Mouse (Mus musculus) kidney, adult 18-20 months (tissue): Measurements from ENCODE around the gene Gpr87.
A peak's percentile ranks its signal among the peaks of the same experiment; 100 is the strongest.

Source experiments
- DNase-seq: peaks from one replicate; pipeline ENCODE4 v3.0.0; 2021

The Gpr87 gene

DNA sequence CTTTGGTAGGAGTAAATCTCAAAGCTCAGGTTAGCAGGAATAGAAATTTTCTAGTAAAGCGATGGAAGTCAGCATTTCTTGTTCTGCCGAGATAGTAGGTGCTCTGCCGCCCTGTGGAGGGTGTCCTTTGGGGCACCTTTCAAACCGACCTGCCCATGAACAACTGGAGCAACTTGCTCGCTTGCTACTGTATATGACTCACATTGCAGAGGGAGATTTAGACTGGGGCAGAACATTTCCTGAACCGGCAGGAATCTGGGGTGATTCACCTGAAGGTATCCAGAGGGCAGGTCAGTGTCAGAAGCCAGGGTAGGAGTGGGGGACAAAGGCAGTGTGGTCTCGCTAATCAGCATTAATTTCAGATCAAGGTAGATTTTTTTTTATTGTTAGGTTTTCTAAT is at the start of gene Gpr87:
Gene Gpr87, minus strand, starts transcription at position 167 of the 400 bp plus-strand sequence.
- DNase-seq: no peak

GRCm38 (mm10) chr3:59243384-59243783 is 48.5 kb upstream of the Gpr87 start:
- DNase-seq: no peak

DNA sequence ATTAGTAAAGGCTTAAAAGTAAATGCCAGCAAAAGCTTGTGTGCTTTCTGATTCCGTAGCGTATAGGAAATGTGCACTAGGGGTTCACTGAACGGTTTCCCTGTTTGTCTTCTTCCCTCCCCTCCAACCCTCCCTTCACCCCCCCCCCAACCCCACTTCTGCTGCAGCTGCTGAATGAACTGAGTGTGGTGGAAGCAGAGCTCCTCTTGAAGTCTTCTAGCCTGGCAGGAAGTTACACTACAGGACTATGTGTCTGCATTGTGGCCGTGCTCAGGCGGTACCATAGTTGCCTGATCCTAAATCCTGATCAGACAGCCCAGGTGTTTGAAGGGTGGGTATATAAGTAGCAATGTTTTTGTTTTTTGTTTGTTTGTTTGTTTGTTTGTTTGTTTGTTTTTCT is 40.0 kb upstream of the Gpr87 start:
- no peak for DNase-seq

DNA sequence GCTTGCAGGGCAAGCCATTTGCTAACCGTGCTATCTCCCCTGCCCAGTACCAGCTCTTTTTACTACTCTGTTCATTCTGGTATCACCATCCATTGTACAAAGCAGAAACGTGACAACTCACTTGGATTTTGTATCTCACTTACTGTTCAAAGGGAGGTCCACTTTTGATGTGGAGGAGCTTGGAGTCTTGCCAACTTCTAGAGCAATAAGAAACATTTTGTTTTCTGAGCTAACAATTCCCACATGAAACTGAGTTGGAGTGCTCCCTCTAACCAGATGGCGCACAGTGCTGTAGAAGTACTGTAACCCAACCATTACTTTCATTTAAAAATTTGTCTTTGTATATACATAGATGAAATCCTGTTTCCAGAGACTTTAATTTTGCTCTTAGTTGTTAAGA is 36.0 kb upstream of the Gpr87 start:
- DNase-seq: no peak

DNA sequence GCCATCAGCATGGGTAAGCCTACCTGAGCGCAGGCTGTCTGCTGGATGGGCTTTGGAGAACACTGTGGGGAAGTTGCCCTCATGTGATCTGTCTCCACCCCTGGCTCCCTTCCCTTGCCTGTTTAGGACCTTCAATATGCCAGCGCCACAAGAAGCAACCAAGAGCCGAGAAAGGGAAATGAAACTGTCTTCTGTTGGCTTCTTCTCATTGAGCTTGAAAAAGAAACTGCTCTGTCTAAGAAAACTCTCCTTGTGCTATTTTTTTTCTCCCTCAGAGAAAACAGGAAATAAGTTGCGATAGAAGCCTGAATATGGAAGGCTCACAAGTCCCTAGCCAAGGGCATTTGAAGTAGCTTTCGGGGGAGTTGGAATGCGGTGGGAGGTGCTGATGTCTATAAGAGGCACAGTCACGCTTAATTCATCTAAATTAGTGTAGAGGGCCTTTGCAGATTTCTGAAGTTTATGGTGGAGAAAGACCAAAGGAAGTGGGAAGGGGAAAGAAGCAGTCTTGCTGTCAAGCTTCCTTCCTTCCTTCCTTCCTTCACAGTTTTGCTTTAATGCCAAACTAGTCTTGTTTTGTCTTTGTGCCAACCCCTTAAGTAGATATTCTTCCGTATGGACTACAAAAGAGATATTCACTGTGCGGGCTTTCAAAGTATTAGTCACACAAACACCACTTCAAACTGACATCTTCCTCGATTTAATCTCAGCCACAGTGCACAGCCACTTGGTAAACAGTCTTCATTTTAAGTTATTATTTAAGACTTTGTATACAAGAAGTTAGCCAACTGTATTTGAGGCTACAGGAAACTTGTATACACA is 34.0 kb upstream of the Gpr87 start:
- DNase-seq: peak; percentile 11

- DNase-seq: no peak
Observed at GRCm38 (mm10) chr3:59227696-59228095, 32.8 kb upstream of the Gpr87 start.

DNA sequence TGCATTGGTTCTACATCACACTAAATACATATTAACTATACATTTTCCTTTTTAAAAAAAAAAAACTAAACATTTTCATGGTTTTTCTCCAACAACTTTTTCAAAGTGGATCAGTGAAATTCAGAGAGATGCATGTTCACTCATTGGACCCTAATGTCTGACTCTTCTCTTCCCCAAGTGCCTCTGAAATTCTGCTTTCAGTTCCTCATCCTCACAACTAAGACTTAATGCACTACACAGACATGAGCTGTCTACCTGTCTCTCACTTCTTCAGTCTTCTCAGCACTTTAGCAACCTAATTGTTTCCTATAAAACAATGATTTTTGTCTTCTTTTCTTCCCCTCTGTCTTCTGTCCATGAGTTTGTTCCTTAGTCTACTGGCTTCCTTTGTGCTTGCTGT is 30.5 kb upstream of the Gpr87 start:
- no peak for DNase-seq

GRCm38 (mm10) chr3:59222303-59222702 is 27.4 kb upstream of the Gpr87 start:
- DNase-seq: no peak

GRCm38 (mm10) chr3:59219326-59219725 is 24.4 kb upstream of the Gpr87 start:
- no peak for DNase-seq

DNA sequence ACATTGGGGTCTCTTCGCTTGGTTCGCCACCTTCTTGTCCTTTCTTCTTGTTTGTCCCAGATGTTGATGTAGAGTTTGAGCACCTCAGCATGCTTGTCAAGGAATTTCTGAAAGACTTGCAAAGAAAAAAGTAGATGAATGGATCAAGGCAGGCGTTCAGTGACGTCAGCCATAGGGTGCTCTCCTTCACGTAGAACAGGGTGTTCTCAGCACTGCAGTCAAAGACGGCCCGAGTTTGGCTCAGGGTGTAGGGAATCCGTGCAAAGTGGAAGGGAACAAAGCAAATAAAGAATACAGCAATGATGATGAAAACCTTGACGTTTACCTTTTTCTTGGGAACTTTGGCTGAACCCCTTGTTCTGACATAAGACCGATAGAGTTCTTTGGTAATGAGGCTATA is 22.3 kb upstream of the Gpr87 start:
- no peak for DNase-seq

DNA sequence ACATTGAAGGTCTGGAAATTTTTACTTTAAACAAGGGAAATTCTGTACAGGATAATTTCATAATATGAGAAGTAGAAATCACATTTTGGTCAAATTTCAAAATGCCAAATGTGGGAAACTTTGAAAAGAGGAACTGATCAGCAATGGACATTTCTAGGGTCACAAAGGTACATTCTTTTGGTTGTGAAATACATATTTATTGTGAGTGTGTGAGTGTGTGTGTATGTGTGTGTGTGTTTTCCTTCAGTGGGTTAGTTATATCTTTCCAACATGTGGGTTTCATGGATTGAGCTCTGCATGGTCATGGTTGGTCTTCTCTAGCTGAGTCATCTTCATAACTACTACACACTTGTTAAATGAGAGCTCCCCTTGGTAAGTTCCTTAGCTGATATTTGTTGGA is 17.5 kb upstream of the Gpr87 start:
- no peak for DNase-seq

DNA sequence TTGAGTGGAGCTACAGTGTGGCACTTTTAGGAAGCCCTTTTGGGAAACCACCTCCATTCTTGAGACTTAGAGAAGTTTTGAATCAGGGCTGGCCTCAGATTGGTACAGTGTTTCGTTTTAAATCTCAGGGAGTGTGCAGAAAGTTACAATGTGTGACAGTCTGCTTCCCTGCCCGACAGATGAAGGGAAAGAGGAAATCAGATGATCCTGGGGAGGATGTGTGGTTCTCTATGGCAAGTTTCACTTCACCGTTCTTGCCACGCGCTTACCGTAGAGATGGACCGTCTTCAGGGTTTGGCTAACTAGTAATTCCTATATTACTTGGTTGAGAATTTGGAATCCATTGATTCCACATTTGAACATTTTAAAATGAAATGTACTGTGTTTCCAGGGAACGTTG is 16.9 kb upstream of the Gpr87 start:
- DNase-seq: no peak

- DNase-seq: no peak
Observed at GRCm38 (mm10) chr3:59210727-59211126, 15.8 kb upstream of the Gpr87 start, which contains the start of gene P2ry13. P2ry13 (minus strand) TSS chr3:59210882.

DNA sequence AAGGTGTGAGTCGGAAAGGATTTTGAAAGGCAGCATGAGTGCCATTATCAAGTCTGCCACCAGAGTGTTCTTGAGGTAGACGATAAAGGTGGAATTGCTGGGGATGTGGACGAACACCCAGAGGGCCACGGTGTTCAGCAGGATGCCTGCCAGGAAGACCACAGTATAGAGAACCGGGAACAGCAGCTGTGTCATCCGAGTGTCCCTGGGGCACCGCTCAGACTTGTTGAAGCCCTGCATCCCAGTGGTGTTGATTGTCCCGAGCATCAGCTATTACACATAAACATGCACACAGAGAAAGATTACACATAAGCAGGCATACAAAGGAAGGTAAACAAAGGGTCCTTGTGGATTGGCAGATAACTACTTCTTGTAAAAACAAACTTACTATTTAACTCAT is 15.2 kb upstream of the Gpr87 start:
- no peak for DNase-seq

GRCm38 (mm10) chr3:59208650-59209548 is 14.0 kb upstream of the Gpr87 start:
- peak; percentile 4 for DNase-seq

GRCm38 (mm10) chr3:59205941-59206340 is 11.0 kb upstream of the Gpr87 start:
- DNase-seq: no peak

DNA sequence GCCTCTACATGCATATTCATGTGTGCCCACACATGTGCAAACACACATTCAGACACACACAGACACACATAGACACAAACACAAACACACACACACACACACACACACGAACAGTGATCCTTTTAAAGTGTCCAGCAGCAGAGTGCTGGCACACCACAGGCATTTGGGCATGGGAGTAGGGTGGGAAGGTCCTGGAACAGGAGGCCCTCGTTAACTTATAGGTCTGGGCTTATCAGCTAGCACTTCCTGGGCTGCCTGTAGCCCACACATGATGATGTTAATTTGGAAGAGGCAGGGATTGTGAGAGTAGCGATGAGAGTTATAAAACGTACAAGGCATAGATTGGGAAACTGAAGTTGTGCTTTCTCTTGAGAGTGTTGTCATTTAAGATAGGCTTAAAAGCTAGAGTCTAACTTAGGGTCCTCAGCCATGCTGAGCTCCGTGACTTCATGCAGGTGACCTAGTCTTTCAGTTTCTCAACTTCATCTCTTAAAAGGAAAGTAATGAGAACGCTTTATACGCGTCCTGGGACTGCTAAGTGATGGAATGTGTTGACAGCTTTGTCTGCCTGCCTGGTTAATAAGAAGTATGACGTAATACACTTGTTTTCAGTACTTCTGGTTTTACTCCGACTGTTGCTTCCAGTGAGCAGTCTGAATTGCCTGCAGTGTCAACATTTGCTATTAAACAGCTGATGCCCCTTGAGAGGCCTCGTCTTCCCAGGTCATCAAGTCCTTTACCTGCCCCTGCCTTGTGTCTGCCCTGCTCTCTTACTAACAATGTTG is 10.0 kb upstream of the Gpr87 start:
- DNase-seq: no peak

DNA sequence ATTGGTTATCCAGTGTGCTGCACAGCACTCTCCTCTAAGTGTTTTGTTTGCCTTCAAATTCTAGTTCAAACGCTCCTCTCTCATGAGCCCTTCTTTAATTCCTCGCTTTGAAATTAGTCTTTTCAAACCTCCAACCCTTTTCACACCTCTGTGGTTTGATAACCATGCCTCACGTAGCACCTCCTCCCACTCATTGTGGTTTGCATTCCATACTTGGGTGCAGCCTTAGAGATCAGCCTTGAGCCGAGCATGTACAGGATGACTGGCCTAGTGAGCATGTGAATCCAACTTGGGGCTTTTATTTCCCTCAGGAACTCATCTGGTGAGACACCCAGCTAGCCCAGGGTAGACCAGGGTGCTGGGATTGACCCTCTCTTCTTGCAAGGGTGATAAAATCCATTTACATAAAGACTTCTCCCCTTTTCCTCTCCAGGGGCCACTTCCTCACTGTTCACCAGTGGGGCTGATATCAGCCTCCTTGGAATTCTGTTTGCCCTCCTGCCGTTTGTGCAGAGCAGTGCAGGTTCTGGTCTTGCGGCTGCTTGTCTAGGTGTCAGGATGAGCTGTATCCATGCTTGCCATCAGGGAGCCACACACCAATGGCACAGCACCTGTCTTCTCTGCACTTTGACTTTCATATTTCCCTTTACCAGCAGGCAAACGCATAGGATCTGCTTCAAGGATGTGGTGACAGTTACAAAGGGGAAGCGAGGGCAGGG is 9.1 kb upstream of the Gpr87 start:
- no peak for DNase-seq

DNA sequence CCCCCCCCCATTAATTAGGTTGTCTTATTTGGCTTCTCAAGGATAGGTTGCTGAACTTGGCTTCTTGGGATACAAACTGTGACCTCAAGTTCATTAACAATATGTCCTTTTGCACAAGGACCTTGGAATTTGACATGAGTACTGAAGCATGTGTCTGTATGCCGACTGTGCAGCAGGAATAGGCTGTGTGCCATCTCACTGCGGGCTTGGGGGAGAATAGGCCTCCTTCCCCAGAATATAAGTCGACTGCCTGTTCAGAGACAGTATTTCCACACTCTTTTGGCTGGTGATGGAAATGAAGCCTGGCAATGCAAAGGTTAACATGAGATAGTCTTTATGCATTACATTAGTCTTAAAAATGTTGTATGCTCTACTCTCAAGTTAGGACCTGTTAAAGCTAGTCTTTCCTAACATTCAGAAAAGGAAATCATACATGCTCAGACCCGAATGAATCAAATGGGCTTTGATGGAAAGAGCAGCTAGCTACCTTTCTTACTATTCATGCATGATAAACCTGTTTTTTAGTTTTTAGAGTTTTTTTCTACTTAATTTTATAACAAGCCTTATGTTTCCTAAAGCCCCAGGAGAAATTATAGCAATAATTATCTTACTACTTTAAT is 2.5 kb upstream of the Gpr87 start:
- no peak for DNase-seq

- no peak for DNase-seq
Observed at GRCm38 (mm10) chr3:59194099-59194498, 805 bp downstream of the Gpr87 start.

GRCm38 (mm10) chr3:59191674-59192073 is 3.2 kb downstream of the Gpr87 start:
- no peak for DNase-seq

DNA sequence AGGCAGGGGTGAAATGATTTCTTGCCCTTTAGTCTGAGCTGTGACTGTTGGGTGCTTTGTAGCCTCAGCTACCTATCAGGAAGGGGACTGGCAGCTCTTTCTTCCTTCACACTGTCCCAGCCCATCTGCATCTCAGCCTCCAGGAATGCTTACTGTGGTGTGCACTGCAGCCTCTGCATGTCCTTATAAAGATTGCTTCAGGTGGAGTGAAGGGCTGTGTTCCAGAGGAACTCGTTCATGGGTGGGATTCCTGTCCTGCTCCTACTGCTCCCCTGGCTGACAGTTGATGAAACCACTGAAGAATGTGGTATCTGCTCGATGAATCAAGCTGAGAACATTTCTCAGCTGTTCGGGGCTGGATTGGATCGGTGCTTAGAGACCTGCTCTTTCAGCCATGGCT is 7.6 kb downstream of the Gpr87 start:
- no peak for DNase-seq
